Mouse (Mus musculus): ENCODE results near the gene Hand2.

Hand2 gene

DNA sequence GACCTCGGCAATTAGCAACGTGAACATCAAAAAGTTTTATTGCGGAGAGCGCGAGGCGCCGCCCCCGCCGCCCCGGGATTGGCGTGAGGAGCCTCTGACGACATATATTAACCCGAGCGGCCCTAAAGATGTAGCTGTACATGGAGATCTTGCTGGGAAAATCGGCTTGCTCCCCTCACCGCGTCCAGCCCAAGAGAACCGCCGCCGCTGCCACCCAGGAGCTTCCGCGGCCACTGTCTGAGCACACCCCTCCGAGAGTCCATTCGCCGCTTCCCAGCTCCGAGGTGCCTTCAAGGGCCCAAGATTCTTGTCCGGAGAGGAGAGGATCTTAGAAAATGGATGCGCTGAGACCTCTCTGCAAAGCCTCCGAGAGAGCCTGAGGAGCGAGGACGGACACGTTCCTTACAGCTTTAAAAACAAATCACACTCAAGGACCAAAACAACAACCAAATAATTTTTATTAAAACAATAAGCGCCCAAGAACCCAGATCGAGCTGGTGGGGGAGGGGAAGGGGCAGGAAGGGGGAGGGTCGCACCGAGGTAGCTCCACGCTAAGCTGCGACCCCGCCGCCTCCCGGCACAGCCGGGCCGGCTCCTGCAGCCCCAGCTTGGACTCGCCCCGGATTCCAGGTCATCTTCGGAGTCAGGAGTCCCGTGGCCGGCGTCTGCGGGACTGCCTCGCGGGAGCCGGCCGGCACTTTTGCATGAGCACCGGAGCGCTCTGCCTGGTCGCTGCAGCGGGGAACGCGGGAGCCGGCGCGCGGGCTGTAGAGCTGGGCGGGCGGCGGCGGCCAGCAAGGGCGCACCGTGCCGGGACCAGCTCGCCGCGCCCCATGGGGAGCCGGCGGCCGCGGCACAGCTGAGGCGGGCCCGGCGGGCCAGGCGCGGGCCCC lies at the start of gene Hand2:
Gene Hand2, plus strand, starts transcription at position 133 of the 893 bp plus-strand sequence.
- DNase-seq (ENCODE audit: low spot score) = no peak

DNA sequence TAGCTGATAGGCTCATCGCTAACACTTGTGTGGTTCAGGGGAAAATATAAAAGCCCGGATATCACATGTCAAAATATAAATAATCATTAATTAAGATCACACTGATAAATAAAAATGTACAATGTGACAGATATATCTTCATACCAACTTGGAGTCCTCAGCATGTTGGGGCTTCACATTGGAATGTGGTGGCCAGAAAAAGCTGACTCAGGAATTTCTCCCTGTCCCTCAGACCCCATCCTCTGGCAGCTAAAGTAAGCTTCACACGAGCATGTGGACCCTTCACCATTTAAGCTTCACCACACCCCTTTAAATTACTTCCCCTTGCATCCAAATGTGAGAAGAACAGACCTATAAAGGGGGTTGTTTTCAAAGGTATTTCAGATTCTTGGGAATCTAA lies 47.7 kb upstream of the Hand2 start:
- DNase-seq (ENCODE audit: low spot score) = no peak

DNA sequence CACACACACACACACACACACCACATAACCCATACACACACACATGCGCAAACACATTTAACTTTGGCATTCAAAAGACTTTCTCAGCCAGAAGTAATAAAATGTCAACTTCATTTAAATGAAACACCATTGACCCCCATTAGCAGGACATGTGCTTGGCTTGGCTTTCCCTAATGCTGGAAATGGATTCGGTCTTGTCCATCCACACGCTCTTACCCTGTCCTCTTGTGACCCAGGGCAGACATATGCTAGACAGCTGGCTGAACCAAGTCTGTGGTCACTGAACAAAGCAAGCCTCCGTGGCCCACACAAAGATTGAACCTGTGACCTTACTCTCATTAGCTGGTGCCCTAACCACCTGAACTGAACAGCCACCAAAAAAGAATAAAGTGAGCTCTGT lies 27.3 kb upstream of the Hand2 start:
- DNase-seq (ENCODE audit: low spot score) = no peak

DNA sequence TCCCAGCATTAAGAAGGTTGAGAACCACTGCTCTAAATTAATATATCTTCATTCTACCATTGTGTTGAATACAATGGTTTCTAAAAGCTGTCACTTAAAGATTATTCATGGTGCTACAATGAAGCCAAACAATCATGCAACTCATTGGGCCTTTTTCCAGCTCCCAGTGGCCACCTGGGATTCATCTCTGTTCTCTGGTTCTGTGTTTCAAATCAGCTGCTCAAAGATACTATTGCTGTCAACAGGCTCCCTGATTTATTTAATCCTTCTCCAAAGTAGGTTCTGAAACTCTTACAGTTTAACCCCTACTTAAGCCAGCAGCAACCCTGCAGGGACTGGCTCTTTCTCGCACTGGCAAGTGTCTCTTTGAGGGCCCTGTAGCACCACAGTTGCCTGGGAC lies 17.3 kb upstream of the Hand2 start:
- no peak for DNase-seq (ENCODE audit: low spot score)

DNA sequence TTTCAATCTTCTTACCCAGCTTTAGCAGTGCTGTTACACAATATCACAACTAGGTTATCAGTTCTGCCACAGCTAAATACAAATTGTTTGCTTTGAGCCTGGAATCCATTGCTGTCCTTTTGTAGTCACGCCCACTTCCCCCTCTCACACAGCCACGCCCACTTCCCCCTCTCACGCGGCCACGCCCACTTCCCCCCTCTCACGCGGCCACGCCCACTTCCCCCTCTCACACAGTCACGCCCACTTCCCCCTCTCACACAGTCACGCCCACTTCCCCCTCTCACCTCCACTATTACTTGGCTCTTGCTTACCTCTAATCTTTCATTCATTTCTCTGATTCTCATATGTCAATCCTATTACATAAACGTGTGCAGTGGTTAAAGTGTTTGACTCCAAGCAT lies 15.8 kb upstream of the Hand2 start:
- no peak for DNase-seq (ENCODE audit: low spot score)

DNA sequence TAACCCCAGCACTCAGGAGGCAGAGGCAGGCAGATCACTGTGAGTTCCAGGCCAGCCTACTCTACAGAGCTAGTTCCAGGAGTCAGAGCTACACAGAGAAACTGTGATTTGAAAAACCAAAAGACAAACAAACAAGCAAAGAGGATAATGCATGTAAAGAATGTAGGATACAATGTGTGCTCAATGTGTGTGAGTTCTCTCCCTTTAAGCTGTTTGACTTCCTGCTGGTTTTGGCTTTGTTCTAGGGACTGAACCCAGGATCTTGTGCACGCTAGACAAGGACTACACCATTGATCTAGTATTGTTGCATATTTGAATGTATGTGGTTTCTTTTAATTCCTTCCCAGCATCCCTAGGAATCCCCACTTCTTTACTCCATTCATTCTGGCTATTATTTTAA lies 14.3 kb upstream of the Hand2 start:
- no peak for DNase-seq (ENCODE audit: low spot score)

DNA sequence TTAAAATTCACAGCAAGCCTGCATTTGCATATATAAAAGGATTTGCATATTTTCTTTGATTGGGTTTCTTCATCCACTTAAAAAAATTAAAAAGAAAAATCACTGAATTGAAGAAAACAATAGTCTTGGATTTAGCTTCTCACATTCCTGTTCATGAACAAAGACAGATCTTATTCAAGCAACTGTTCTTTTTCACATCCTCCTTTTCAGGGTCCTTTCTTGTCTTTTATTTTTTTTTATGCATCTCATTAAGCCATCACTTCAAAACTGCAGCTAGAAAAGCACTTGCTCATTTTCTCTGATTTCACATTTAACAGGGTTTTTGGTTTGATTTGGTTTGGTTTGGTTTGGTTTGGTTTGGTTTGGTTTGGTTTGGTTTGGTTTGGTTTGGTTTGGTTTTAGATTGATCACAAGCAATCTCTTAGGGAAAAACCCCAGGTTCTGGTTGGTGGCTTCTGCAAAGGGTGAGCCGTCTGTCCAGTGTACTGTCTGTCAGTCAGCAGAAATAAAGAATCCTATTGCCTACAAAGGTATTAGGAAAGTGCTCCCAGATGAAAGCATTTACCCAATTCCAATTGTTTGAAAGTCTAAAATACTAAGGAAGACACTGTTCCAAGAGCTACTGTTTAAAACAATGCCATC lies 10.8 kb upstream of the Hand2 start:
- no peak for DNase-seq (ENCODE audit: low spot score)

DNA sequence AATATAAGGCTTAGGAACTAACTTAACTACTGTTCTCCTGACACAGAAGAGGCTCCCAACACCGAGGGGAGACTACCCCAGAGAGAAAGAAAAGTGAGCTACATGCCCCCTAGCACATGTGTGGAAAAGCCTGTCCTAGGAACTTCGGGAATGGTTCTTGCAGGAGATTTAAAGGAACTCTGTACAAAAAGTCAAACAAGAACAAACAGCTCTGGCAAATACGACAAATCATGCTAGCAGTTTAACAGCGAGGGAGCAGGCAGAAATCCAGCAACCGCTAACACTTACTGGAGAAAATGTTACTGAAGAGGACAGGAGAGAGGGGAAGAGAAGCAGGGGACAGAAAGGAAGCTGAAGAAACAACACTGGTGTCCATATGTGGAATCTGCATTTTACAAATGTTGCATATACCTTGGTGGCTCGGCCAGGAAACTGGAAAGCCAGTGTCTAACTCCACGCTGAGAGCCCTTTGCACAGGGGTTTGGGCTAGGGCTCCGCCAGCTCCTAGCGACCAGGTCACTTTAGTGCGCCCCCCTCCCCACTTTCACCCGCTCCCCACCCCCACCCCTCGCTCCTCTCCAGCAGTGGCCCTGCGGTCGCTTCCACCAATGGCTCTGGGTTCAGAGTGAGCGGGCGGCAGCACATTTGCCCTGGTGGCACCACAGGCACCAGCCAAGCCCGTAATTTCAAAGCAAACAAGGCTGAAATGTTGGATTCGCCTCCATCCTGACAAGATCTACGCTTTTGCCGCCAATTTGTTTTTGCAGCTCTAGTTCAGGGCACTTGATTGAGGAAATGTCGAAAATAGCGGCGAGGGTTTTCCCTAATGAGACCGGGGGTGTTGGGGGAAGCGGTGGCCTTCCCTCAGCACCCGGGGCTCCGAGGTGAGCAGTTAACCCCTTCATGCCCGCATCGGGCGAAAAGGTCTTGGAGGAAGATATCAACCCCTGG lies 8.5 kb upstream of the Hand2 start:
- no peak for DNase-seq (ENCODE audit: low spot score)

DNA sequence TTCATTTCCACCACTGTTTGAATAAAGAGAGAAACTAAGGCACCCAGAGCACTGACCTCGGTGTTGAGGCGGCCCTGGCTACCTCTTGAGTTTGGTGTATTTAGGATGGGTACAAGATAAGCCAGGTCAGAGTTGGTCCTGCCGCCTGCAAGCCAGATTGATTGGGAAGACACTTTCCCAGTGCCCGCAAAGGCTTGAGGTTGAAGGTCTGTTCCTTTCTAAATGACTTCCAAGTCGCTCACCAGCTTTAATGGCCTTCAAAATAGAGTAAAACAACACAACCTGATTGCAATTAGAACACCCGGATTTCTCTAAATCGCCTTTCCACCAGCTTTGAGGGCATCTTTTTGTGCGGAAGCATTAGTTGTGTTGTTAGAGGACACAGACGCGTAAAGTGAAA lies 7.2 kb upstream of the Hand2 start:
- no peak for DNase-seq (ENCODE audit: low spot score)

DNA sequence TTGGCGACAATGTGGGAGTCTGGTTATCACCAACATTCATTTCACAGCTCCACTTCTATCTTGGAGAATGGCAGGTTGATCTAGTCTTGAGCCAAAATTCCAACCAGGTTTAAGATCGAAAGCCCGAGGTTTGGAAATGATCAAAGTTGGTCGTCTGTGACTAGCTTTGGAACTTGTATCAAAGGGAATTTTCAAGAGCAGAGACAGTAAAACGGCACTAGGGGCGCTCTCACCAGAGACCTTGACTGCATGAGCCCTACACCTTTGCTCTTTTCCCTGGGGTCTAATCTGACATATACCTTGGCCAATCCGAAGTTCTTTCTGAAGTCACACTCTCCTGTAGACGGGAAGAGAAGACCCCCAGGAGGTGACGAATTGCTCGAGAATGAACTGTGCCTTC lies 6.6 kb upstream of the Hand2 start:
- DNase-seq (ENCODE audit: low spot score) = no peak

DNA sequence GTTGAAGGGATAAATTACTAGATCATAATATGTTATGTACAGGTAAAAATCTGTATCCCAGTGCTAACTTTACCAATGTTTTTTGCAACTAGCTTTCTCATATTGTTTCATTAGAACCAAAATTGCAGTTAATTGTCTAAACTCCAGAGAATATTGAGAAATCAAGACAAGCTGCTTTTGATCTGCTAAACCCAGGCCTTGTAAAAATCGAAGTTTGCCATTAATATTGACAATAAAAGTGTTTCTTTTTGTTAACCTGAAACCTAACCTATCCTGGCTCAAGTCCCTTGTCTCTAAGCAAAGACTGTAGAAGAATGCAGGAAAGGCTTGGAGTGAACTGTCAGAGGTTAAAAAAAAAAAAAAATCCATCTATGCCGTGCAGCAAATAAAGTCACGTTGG lies 5.3 kb upstream of the Hand2 start:
- DNase-seq (ENCODE audit: low spot score) = no peak

DNA sequence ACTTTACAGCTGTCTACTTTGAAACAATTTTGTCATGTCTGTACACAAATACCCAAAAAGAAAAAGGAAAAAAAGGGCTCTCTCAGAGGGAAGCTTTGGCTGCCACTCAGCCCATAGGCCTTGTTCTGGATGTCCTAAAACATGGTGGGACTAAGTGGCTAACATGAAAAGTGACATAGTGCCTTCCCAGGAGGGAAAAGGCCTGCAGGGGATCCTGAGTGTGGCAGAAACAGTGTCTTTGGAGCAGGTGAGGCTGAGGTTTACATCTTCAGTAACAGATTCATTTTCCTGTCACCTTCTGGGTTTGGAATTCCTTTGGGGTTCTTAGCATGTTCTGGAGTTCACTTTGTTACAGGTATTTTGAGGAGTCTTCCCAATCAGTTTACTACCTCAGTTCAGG lies 3.7 kb upstream of the Hand2 start:
- no peak for DNase-seq (ENCODE audit: low spot score)

DNA sequence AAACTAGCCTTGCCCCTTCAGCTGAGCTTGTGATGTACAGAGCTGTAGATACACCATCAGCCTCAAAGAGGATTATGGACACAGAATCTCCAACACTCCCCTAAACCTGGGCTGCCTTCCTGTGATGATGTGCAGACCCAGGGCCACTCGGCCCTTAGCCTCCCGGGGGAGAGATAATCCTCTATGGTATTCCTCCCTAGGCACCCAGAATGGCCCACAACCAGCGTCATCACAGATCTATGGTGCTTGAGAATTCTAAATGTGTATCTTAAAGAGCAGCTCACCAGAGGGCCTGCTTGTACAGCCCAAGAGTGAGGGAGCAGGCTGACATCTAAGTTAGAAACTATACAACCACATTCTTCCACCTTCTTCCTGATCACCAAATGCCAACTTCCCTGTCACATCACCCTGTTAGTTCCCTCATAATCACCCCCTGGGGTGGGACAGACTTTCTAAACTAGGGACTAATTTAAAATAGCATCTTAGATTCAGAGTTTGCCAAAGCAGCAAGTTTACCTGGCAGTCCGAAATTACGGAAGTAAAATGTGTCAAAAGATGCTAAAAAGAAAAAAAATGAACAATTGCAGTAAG lies 2.8 kb upstream of the Hand2 start:
- no peak for DNase-seq (ENCODE audit: low spot score)

DNA sequence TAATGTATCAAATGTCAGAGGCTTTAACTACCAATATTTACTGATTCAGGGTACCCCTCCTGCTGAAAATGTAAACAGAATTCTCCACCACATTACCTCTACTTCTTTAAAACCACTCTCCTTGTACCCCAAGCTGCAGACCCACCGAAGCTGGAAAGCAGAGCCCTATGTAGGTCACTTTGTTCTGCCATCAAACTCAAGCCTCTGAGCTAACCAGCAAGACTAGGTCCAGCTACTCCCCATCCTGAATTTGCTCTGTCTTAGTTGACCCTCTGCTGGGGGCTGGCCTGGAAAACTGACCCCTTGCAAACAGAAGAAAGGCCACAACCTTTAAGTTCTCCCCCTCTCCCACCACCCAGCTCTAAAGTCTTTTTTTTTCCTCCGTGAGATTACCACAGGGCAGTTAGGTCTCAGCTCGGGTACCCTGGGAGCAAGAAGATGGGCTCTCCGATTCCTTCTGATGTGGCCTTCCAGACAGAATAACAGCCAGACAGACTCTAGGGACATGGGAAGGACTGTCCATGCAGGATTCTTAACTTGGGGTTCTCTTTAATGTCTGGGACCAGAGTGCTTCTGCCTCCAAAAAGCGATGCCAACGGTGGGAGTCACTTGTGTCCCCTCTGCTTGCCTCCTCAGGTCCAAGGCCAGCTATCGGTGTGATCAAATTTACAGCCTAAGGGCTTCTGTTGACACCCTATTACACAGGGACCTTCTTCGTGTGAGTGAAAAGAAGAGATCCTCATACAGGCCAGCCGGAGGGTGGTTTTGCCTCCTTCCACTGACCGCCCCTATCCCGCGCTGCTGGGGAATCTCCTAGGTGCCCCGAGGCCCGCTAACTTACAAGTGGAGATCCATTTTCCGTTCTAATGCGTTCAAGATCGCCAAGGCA lies 1.4 kb upstream of the Hand2 start:
- no peak for DNase-seq (ENCODE audit: low spot score)

DNA sequence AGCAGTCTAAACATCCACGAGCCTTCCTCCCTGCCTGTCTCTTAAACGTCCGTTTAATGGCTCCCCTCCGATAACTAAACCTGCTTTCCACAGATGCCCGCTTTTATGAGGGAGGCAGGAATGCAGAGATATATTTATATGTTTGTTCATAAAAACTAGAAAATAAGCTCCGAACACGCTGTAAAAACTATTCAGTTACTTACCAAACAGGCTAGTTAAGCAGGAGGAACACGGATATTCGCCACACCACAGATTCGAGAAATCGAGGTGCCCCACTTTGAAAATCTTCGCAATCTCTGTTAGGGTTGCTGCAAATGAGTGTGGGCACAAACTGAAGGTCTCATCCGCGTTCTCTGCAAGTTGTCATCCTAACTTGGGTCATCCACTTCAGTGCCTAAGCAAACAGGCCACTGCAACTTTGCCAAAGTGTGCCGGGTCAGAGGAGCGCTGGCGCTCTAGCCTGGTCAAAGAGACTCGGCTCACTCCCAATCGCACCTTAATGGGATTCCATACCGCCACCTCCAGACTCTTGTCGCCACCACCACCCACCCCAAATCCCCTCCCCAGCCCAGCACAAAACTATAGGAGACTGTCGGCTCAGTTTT lies 700 bp upstream of the Hand2 start:
- DNase-seq (ENCODE audit: low spot score) = no peak

DNA sequence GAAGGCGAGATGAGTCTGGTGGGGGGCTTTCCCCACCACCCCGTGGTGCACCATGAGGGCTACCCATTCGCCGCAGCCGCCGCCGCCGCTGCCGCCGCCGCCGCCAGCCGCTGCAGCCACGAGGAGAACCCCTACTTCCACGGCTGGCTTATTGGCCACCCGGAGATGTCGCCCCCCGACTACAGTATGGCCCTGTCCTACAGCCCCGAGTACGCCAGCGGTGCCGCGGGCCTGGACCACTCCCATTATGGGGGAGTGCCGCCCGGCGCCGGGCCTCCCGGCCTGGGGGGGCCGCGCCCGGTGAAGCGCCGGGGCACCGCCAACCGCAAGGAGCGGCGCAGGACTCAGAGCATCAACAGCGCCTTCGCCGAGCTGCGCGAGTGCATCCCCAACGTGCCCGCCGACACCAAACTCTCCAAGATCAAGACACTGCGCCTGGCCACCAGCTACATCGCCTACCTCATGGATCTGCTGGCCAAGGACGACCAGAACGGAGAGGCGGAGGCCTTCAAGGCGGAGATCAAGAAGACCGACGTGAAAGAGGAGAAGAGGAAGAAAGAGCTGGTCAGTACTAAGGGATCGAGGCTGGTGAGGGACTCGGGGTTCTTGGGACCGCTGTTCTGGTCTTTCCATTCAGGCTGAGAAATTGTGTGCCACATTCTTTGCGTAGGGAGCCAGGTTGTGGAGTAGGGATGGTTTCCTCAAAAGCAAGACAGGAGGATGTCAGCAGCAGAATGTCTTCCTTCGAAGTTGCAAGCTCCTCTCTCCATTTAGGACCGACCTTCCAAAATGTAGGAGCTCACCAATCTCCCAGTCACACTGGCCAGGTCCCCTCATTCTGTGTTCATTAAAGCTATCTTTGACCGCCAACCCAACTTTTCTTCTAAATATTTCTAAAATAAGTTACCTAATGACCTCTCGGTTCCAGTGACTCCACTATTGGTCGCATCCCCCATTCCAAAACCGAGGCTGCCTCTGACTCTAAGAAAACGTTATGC lies 1.4 kb downstream of the Hand2 start:
- DNase-seq (ENCODE audit: low spot score) = no peak

DNA sequence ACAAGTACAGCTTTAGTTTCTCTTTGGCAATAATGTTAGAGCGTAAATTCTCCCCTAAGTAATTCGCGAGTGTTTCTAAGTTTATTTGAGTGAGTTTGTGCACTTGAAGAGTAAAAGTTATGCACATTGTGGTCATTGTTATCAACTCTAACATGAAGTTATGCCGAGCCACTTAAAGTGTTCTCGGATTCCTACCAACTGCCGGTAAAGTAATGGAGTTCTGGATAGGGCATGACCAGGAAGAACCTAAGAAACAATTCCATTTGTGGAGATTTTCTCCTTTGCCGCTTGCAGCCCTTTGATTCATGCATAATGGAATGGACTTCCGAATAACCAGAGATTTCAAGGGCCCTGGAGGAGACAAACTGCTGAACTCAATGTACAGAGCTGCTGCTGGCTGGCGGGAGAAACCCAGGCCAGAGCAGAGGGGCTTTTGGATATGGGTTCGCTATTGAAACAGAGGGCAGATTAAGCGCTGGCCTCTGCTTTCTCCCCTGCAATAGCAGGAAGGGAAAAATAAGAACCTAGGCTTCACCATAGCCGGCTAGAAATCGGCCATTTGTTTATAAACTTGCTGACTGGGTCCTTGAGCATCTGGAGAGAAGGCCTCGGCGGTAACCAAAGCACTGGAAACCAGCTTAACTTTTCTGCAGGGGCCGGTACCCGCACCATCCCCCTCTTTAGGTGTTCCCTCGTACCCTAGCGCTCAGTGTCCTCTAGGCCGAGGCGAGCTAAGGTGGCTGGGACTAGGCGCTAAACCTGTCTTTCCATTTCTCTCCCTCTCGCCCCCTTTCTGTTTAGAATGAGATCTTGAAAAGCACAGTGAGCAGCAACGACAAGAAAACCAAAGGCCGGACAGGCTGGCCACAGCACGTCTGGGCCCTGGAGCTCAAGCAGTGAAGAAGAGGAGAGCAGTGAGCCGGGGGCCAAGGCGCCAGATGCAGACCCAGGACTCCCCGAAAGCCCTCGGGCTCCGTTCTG lies 2.5 kb downstream of the Hand2 start:
- DNase-seq (ENCODE audit: low spot score) = no peak

DNA sequence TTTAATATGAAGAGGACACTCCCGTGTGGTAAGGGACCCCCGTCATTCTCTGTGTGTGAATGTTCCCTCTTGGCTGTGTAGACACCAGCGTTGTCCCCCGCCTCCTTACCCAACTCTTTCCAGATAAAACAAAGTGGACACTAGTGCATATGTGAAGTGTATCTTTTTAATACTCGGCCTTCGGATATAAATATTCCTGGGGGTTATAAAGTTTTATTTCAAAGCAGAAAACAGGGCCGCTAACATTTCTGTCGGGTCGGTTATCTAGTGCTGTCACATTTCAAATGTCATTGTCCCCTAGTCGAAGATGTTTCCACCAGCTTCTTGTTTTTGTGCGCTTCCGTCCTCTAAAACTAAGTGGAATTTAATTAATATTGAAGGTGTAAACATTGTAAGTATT lies 3.3 kb downstream of the Hand2 start:
- DNase-seq (ENCODE audit: low spot score) = no peak

Measured in T-cell, adult 2 months (primary cell).